Mouse (Mus musculus): ENCODE measurements around the gene Rptn. TPM values are rescaled to one million over a fixed set of nuclear protein-coding genes. Genes with fewer than 3 reads are reported as not detected.
A peak's percentile ranks its signal among the peaks of the same experiment; 100 is the strongest.
"Not testable (repeated sequence)": the region's sequence is repeated elsewhere in the genome, so short reads cannot be mapped to it uniquely, and the experiment has no call there.

Gene Rptn
- polyA plus RNA-seq, 1 experiment from 2014 or later, result not detected

DNA sequence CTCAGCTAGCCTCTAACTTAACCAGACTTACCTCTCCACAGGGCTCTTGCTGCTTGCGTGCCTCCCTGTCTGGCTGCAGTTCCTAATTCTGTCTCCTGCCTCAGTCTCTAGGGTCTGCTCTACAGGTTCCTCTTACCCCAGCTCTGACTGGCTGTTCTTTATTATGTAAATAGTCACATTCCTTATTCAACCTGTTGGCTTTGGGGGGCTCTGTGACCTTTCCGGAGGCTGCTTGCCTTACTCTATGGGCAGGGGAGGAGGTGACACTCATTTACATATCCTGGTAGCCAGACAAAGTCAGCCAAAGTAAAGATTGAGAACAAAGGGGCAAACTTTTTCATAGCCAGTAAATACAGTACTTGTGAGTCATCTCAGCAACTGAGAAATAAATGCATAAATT, 18.4 kb downstream of the Rptn start:
- H3K36me3 ChIP-seq, result no peaks in the 10 kb centered on the region
- no peaks in the 10 kb centered on the region for H3K4me1 ChIP-seq
- H3K4me3 ChIP-seq, result no peak overlapping the region
- ATAC-seq (ENCODE audit: low FRiP score, low read depth), result no peak
- no peaks in the 10 kb centered on the region for H3K27me3 ChIP-seq
- no peak overlapping the region for H3K27ac ChIP-seq
- WGBS, result 28% methylated on average over 2 of the region's 2 CpGs
- no peak overlapping the region for H3K9ac ChIP-seq
- no peak overlapping the region for H3K4me2 ChIP-seq (replicated peaks)
- no peaks in the 10 kb centered on the region for H3K9me3 ChIP-seq

DNA sequence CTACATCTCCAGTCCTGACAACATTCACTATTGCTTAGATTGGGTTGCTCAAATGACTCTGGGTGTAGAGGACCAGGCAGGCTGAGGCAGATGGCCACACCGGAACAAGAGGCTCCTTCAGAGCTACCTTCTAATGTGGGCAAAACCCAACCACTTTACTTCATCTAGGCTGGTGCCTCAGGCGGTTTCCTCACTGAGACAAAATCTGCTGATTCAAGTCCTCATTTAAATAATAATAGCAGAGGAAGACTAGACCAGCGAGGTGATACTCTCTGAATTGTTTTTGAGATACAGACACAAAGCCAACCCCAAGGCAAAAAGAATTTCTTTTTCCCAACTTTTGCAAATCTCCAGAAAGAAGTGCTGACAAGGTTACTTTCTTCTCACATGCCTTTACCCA, 38.2 kb downstream of the Rptn start:
- H3K9me3 ChIP-seq, result no peaks in the 10 kb centered on the region
- H3K9ac ChIP-seq, result no peak overlapping the region
- H3K27me3 ChIP-seq, result no peaks in the 10 kb centered on the region
- no peaks in the 10 kb centered on the region for H3K36me3 ChIP-seq
- H3K27ac ChIP-seq, result no peak overlapping the region
- no peak for ATAC-seq (ENCODE audit: low FRiP score, low read depth)
- WGBS, result 57% methylated on average over 3 of the region's 3 CpGs
- H3K4me2 ChIP-seq (replicated peaks), result no peak overlapping the region
- H3K4me1 ChIP-seq, result no peaks in the 10 kb centered on the region
- no peak overlapping the region for H3K4me3 ChIP-seq

GRCm38 (mm10) chr3:93442030-93442429, 48.5 kb downstream of the Rptn start, which contains the start of gene Tchh:
Gene Tchh (plus strand): TSS chr3:93442330.
- H3K27ac ChIP-seq, result no peak within 1 kb of the TSS
- H3K36me3 ChIP-seq, result no peaks in the 10 kb centered on the region
- peaks cover 18% of the 10 kb centered on the region for H3K4me1 ChIP-seq
- ATAC-seq (ENCODE audit: low FRiP score, low read depth), result no peak
- 79% methylated on average over 1 of the region's 1 CpGs for WGBS
- H3K9ac ChIP-seq, result no peak within 1 kb of the TSS
- H3K4me2 ChIP-seq (replicated peaks), result peak within 1 kb of the TSS; percentile 94
- H3K4me3 ChIP-seq, result peak within 1 kb of the TSS; percentile 52
- H3K9me3 ChIP-seq, result no peaks in the 10 kb centered on the region
- peaks cover 60% of the 10 kb centered on the region for H3K27me3 ChIP-seq

GRCm38 (mm10) chr3:93443501-93444101, 50.1 kb downstream of the Rptn start:
- Histone ChIP-seq H3K27ac (no peak overlapping the region), H3K9me3 (no peaks in the 10 kb centered on the region), H3K4me3 (peak overlapping the region; percentile 52), H3K27me3 (peaks cover 73% of the 10 kb centered on the region), H3K4me1 (peaks cover 24% of the 10 kb centered on the region), H3K9ac (peak overlapping the region; percentile 61), H3K36me3 (no peaks in the 10 kb centered on the region), H3K4me2 (replicated peaks) (peak overlapping the region; percentile 94)
- WGBS, result under 1% methylated on average over 38 of the region's 38 CpGs
- no peak for ATAC-seq (ENCODE audit: low FRiP score, low read depth)

- peaks cover 71% of the 10 kb centered on the region for H3K27me3 ChIP-seq
- peaks cover 24% of the 10 kb centered on the region for H3K4me1 ChIP-seq
- no peak overlapping the region for H3K27ac ChIP-seq
- ATAC-seq (ENCODE audit: low FRiP score, low read depth), result peak; percentile 89
- no peaks in the 10 kb centered on the region for H3K36me3 ChIP-seq
- peak overlapping the region; percentile 52 for H3K4me3 ChIP-seq
- WGBS, result under 1% methylated on average over 56 of the region's 56 CpGs
- H3K9ac ChIP-seq, result peak overlapping the region; percentile 61
- H3K4me2 ChIP-seq (replicated peaks), result peak overlapping the region; percentile 94
- no peaks in the 10 kb centered on the region for H3K9me3 ChIP-seq
These were observed 51.1 kb downstream of the Rptn start for GRCm38 (mm10) chr3:93444343-93445164.

- H3K27me3 ChIP-seq, result peaks cover 77% of the 10 kb centered on the region
- no peak overlapping the region for H3K27ac ChIP-seq
These were observed 51.7 kb downstream of the Rptn start for GRCm38 (mm10) chr3:93445165-93445705.

GRCm38 (mm10) chr3:93446128-93446755, 52.7 kb downstream of the Rptn start:
- peaks cover 72% of the 10 kb centered on the region for H3K27me3 ChIP-seq

More at GRCm38 (mm10) chr3:93445165-93445705, 51.7 kb downstream of the Rptn start:
- peak overlapping the region; percentile 61; the same call in 1 of the 2 replicates for H3K9ac ChIP-seq
- no peak for ATAC-seq (ENCODE audit: low FRiP score, low read depth)
- under 1% methylated on average over 36 of the region's 36 CpGs for WGBS
- no peaks in the 10 kb centered on the region for H3K9me3 ChIP-seq
- H3K4me2 ChIP-seq (replicated peaks), result peak overlapping the region; percentile 94
- peaks cover 24% of the 10 kb centered on the region for H3K4me1 ChIP-seq
- H3K4me3 ChIP-seq, result peak overlapping the region; percentile 52
- H3K36me3 ChIP-seq, result no peaks in the 10 kb centered on the region

GRCm38 (mm10) chr3:93446756-93447137, 53.2 kb downstream of the Rptn start:
- peaks cover 72% of the 10 kb centered on the region for H3K27me3 ChIP-seq

More at GRCm38 (mm10) chr3:93446128-93446755, 52.7 kb downstream of the Rptn start:
- peak overlapping the region; percentile 94 for H3K4me2 ChIP-seq (replicated peaks)
- under 1% methylated on average over 54 of the region's 54 CpGs for WGBS
- H3K4me1 ChIP-seq, result peaks cover 24% of the 10 kb centered on the region
- H3K4me3 ChIP-seq, result peak overlapping the region; percentile 52
- peak overlapping the region; percentile 62 for H3K9ac ChIP-seq
- H3K27ac ChIP-seq, result no peak overlapping the region
- no peaks in the 10 kb centered on the region for H3K36me3 ChIP-seq
- H3K9me3 ChIP-seq, result no peaks in the 10 kb centered on the region
- ATAC-seq (ENCODE audit: low FRiP score, low read depth), result no peak

DNA sequence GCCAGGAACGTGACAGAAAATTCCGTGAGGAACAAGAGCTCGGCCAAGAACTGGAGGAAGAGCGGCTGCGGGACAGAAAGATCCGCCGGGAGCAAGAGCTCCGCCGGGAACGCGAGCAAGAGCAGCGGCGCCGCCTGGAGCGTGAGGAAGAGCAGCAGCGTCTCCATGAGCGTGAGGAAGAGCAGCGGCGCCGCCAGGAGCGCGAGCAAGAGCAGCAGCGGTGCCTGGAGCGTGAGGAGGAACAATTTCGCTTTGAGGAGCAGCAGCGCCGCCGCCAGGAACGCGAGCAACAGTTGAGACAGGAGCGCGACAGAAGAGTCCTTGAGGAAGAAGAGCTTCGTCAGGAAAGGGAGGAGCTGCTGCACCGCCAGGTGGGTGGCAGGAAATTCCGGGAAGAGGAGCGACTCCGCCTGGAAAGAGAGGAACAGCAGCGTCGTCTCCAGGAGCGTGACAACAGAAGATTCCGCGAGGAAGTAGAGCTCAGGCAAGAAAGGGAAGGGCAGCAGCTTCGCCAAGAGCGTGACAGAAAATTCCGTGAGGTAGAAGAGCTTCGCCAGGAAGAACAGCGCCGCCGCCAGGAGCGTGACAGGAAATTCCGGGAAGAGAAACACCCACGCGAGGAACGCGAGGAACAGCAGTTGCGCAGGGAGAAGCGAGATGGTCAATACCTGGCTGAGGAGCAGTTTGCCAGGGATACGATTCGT, 53.8 kb downstream of the Rptn start:
- peak; percentile 68 for ATAC-seq (ENCODE audit: low FRiP score, low read depth)
- Histone ChIP-seq H3K4me1 (peaks cover 24% of the 10 kb centered on the region), H3K36me3 (no peaks in the 10 kb centered on the region), H3K4me2 (replicated peaks) (peak overlapping the region; percentile 94), H3K9ac (peak overlapping the region; percentile 62), H3K4me3 (peak overlapping the region; percentile 52), H3K9me3 (no peaks in the 10 kb centered on the region), H3K27ac (no peak overlapping the region), H3K27me3 (peaks cover 69% of the 10 kb centered on the region)
- WGBS, result under 1% methylated on average over 59 of the region's 59 CpGs

More at GRCm38 (mm10) chr3:93446756-93447137, 53.2 kb downstream of the Rptn start:
- H3K4me3 ChIP-seq, result peak overlapping the region; percentile 52
- peak overlapping the region; percentile 62 for H3K9ac ChIP-seq
- H3K36me3 ChIP-seq; H3K27ac ChIP-seq; H3K9me3 ChIP-seq; ATAC-seq (ENCODE audit: low FRiP score, low read depth): not testable (repeated sequence)
- peak overlapping the region; percentile 94 for H3K4me2 ChIP-seq (replicated peaks)
- under 1% methylated on average over 32 of the region's 32 CpGs for WGBS
- peaks cover 24% of the 10 kb centered on the region for H3K4me1 ChIP-seq
